Mouse (Mus musculus): Measurements from ENCODE around the gene Gne. TPM values are rescaled to one million over a fixed set of nuclear protein-coding genes. Genes with fewer than 3 reads are reported as not detected.

The Gne gene
- 10 to 100 TPM; 23.1 to 28.6 TPM for total RNA-seq (2021)

DNA sequence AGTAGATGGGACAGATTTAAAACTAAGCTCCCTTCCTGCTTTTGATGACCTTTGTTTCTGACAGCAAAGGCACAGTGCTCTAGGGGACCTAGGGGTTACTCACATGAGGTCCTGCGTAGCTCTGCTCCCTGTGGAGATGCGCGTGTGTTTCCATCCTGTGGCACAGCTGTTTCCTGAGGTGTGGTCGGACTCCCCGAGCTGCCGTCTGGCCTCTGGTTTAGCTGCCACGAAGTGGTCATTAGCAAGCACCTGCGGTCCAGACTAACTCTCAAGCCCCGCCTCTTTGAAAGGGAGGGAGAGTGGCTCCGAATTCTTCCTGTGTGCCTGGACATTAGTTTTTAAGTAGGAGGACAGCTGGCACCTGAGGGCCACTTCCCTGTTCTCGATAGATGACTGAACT lies at the start of gene Gne:
Gene Gne (minus strand): TSS at position 233 of the 400 bp plus-strand sequence.
- intact Hi-C loops (cut with DNase I): no loop called here
- peak in 1 of 2 experiments; percentile 23 for DNase-seq

DNA sequence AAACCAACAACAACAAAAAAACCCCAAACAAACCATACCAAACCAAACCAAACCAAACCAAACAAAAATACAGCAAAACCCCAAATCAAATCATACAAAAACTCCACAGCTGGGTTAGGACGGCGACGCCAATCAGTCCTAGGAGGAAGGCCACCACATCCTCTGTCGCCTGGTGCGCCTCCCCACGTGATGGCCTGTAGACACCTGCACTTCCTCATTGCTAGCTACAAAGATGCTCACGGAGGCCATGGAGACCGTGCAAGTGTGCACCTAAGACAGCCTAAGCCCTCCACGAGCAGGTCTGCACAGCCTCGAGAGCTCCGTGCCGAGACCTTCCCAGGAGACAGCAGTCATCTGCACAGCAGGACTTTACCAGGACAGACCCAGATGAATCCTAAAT lies 42.8 kb upstream of the Gne start:
- intact Hi-C loops (cut with DNase I): no loop called here
- DNase-seq: no peak

DNA sequence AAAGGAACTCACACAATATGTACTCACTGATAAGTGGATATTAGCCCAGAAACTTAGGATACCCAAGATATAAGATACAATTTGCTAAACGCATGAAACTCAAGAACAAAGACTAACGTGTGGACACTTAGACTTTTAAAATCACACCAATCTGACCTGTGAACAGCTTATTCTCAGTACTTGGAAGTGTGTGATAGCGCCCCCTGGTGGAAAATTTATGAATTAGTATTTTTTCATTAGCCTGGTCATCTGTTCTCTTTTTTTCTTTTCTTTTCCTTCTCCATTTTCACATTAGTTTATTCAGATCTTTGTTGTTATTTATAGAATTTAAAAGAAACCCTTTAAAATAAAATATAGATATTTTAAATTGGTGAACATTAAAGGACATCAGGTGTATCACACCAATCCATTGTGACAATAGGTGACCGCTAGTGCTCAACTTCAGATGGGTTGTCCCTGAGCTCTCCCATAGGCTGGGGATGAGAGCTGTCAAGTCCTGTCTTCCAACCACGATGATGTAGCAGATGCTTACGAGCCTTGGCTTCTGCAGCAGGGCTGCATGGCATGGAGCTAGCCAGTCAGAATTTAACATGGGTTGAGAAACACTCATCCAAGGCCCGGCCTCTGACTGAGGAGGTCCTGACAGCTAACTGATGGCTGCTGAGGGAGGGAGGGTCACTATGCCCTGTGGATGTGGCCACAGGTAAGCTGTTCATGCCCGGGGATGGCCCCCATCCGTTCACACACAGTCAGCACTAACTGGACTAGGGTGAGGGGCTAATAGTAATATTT lies 35.6 kb upstream of the Gne start:
- no peak for DNase-seq
- intact Hi-C loops (cut with DNase I): loop anchor here (1.0 to 5.0 kb wide), 2 partner anchors 54 to 212 kb away; no protein-coding TSS in a partner anchor

- intact Hi-C loops (cut with DNase I): no loop called here
These were observed 31.1 kb upstream of the Gne start for GRCm38 (mm10) chr4:44115046-44115445.

GRCm38 (mm10) chr4:44113393-44114138 lies 29.6 kb upstream of the Gne start:
- DNase-seq: no peak
- intact Hi-C loops (cut with DNase I): no loop called here

More at GRCm38 (mm10) chr4:44115046-44115445, 31.1 kb upstream of the Gne start:
- no peak for DNase-seq

- intact Hi-C loops (cut with DNase I): no loop called here
- DNase-seq: peak; percentile 11 to 22
These were observed 28.8 kb upstream of the Gne start for GRCm38 (mm10) chr4:44112741-44113140.

DNA sequence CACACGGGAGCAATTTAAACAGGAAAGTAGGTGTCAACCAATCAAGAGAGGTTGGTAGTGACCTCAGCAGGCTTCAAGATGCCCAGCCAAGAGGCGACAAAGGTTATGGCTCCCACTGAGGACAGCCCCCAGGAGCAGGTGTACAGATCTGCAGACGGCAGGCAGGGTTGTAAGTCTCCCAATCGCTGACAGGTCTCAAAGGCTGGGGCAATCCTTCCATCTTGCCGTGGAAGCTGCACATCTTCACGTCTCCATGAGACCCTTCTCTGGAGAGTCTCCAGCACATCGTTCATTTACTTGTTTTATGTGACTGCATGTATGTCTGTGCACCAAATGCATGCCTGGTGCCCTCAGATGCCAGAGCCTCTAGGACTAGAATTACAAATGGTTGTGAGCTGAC lies 26.8 kb upstream of the Gne start:
- DNase-seq: no peak
- intact Hi-C loops (cut with DNase I): no loop called here

DNA sequence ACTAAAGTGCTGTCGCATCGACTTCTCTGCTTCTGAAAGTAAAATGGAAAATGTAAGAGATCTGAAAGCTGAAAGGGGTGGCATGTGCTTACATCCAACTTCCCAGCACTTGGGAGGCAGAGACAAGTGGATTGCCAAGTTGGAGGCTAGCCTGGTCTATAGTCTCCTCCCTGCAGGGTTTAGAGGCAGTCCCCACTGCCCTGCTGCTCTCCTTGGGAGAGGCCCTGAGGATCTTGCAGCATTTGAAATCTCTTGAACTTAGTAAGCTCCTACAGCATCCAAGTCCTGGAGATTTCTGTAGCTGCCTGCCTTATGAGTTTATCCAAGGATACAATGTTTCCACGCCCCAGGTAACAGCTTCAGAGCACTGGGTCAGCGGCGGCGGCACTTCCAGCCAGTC lies 24.3 kb upstream of the Gne start:
- intact Hi-C loops (cut with DNase I): no loop called here

GRCm38 (mm10) chr4:44107339-44107738 lies 23.4 kb upstream of the Gne start:
- intact Hi-C loops (cut with DNase I): no loop called here
- peak in 1 of 2 experiments; percentile 28 for DNase-seq

More for the DNA sequence above, 24.3 kb upstream of the Gne start:
- DNase-seq: no peak

GRCm38 (mm10) chr4:44106297-44106821 lies 22.4 kb upstream of the Gne start:
- DNase-seq: no peak
- intact Hi-C loops (cut with DNase I): no loop called here

DNA sequence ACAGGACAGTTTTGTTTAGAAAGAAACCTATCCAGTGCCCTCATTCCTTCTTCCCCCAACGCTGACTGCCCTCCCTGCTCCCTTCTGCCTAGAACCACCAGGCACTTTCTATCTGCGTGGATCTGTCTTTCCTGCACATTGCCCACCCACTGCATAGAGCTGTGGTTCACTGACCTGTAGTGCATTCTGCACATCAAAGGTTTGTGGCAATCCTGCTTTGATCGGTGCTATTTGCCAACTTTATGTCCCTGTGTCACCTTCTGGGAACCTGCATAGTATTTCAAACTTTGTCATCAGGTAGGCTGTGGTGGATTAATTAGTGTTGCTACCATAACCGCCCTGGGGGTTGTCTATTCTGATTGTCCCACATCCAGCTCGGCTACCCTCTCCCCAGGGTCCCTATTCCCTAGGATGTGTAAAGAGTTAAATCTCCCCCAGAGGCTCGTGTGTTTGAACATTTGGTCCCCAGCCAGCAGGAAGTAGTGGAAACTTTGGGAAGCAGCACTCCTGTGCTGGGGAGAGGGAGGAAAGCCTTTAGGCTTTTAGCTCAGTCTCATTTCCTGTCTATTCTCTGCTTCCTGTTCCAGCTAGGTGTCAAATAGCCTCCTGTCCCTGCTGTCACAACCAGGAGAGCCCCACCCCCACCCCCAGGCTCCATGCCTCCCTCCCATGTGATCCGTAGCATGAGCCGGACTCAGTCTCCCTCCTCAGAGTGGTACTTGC lies 20.4 kb upstream of the Gne start:
- DNase-seq: no peak
- intact Hi-C loops (cut with DNase I): no loop called here

GRCm38 (mm10) chr4:44103620-44104019 lies 19.6 kb upstream of the Gne start:
- intact Hi-C loops (cut with DNase I): no loop called here
- DNase-seq: no peak

- intact Hi-C loops (cut with DNase I): no loop called here
- no peak for DNase-seq
These were observed 13.8 kb upstream of the Gne start for GRCm38 (mm10) chr4:44097576-44098335.

- intact Hi-C loops (cut with DNase I): no loop called here
- no peak for DNase-seq
These were observed 10.5 kb upstream of the Gne start for GRCm38 (mm10) chr4:44094475-44094874.

- intact Hi-C loops (cut with DNase I): no loop called here
- DNase-seq: no peak
These were observed 8.4 kb upstream of the Gne start for GRCm38 (mm10) chr4:44092359-44092758.

DNA sequence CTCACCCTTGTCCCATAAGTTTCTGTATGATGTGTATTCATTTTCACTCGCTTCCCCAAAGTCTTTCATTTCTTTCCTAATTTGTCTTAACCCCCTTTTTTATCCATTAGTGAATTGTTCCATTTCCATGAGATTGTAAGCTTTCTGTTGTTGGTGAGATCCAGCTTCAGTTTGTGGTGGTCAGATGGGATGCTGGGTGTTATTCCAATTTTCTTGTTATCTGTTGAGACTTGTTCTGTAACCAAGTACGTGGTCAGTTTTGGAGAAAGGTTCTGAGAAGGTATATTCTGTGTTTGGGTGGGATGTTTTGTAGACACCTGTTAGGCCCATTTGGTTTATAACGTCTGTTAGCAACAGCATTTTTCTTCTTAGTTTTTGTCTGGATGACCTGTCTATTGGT lies 1.6 kb upstream of the Gne start:
- intact Hi-C loops (cut with DNase I): no loop called here
- no peak for DNase-seq

- intact Hi-C loops (cut with DNase I): no loop called here
- no peak for DNase-seq
These were observed 787 bp upstream of the Gne start for GRCm38 (mm10) chr4:44084602-44085325.

DNA sequence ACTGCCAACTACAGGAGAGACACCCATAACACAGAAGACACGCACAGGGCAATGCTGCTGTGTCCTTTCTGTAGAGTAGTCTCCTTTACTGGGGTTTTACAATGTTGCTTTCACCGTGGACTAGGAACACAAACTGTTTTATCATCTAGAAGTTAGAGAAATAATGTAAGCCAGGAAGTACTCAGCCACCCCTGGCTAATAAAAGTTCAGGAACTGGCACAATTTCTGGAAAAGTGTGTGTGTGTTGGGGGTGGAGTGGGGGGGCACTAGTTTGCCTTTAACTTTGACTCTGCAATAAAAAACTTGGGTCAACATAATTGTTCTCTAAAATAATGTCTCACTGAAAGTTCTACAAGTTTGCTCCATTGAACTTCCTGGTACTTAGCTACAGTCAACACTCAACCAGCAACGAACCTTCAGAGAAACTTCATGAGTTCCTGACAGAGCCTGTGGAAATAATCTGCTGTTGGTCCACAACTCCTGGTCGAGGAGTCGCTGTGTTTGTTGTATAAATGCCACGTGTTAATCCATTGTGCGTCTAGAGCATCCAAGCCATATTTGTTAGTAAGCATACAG lies 5.5 kb downstream of the Gne start:
- DNase-seq: no peak
- intact Hi-C loops (cut with DNase I): no loop called here

DNA sequence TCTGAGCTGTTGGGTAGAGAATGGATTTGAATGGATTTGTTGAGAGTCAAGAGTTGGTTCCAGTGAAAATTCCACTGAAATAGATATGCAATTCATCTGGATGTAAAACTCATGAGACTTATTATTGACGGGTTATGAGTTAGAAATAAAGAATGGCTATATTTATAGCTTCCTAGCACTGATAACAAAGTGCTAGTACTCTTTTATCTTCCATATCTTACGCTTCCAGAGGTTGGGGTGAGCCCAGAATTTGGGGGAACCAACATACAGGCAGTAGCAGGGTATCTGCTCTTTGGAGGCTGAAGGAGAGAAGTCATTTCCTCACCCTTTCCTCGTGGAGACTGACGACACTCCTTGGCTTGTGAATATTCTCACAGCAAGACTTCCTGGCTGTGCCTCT lies 9.6 kb downstream of the Gne start:
- no peak for DNase-seq
- intact Hi-C loops (cut with DNase I): loop anchor here (5.0 kb wide), 1 partner anchor 158 kb away; the partner anchor contains the start of gene Rnf38

Data from heart, postnatal 36 days (tissue).